Mouse (Mus musculus): ENCODE measurements around the gene Atp11a.

The Atp11a gene

GRCm38 (mm10) chr8:12842342-12842995, 85.7 kb downstream of the Atp11a start:
- ChIA-PET CTCF (no interaction called here), POLR2A (interaction anchor here in 2 of 4 experiments (0.6 to 3.1 kb wide), 8 partner anchors 8 to 263 kb away, joined by 3 to 11 read pairs (median 4); partner anchors contain the start of genes Cul4a (in 1 of the 2), Mcf2l (in 1 of the 2) and Pcid2 (in 1 of the 2))

DNA sequence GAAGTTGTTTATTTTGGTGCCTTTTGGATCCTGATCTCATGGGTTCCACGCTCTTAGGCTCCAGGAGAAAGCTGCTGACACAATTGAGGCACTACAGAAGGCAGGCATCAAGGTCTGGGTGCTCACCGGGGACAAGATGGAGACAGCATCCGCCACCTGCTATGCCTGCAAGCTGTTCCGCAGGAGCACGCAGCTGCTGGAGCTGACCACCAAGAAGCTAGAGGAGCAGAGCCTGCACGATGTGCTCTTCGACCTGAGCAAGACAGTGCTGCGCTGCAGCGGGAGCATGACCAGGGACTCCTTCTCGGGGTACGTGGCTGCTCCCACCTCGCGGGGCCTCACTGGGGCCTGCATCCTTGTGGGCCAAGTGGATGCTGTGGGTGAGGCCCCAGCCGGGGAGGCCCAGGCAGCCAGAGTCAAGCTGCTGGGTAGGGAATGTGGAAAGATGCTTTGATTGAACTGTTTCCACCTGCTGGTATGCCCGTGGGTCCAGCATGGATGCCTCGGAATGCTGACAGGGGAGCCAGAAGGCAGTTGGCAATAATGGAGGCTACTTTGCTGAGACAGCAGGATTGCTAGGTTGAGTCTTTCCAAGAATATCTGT, 87.6 kb downstream of the Atp11a start:
- POLR2A ChIA-PET = interaction anchor here in 1 of 4 experiments (1.4 kb wide), 1 partner anchor 40 kb away, joined by 3 read pairs; no protein-coding TSS in a partner anchor
- CTCF ChIA-PET = no interaction called here

- ChIA-PET POLR2A (interaction anchor here in 2 of 4 experiments (1.0 to 1.2 kb wide), 2 partner anchors 10 to 28 kb away, joined by 3 to 4 read pairs; partner anchors contain the start of gene Mcf2l (in 1 of the 2)), CTCF (interaction anchor here in 2 of 4 experiments (0.6 to 1.3 kb wide), 2 partner anchors 81 to 646 kb away, joined by 4 read pairs; no protein-coding TSS in a partner anchor)
These were observed 89.6 kb downstream of the Atp11a start for GRCm38 (mm10) chr8:12846447-12846846.

DNA sequence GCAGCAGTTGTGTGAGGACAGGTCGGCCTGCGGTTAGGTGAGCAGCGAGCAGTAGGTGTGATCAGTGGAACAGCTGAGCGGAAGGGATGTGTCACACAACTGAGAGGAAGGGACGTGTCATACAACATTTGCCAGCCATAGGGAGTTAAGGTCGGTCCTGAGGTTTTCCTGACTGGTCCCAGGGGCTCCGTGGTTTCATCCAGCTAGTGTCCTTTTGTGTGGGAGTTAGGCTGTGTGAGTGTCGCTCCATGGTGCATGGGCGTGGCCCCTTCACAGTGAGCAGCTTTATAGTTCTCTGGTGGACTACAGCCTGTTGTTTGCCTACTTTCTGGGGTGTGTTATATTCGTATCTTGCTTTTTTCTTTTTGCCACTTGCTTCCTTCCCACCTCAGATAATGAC, 94.4 kb downstream of the Atp11a start:
- CTCF ChIA-PET = no interaction called here
- POLR2A ChIA-PET = interaction anchor here in 2 of 4 experiments (1.2 to 2.1 kb wide), 6 partner anchors 8 to 52 kb away, joined by 3 to 7 read pairs (median 4); no protein-coding TSS in a partner anchor

GRCm38 (mm10) chr8:12856038-12856437, 99.2 kb downstream of the Atp11a start:
- CTCF ChIA-PET = no interaction called here
- POLR2A ChIA-PET = no interaction called here

GRCm38 (mm10) chr8:12863061-12863460, 106.2 kb downstream of the Atp11a start:
- ChIA-PET POLR2A (interaction anchor here in 2 of 4 experiments (1.3 to 1.7 kb wide), 3 partner anchors 8 to 12 kb away, joined by 3 to 7 read pairs (median 3); partner anchors contain the start of gene Mcf2l (in 1 of the 2)), CTCF (no interaction called here)

GRCm38 (mm10) chr8:12863608-12864007, 106.8 kb downstream of the Atp11a start:
- POLR2A ChIA-PET = interaction anchor here in 2 of 4 experiments (1.3 to 1.4 kb wide), 3 partner anchors 10 to 11 kb away, joined by 3 to 8 read pairs (median 3); partner anchors contain the start of gene Mcf2l (in 1 of the 2)
- CTCF ChIA-PET = no interaction called here

- CTCF ChIA-PET = no interaction called here
- POLR2A ChIA-PET = interaction anchor here in 1 of 4 experiments (0.7 kb wide), 1 partner anchor 15 kb away, joined by 3 read pairs; no protein-coding TSS in a partner anchor
These were observed 109.0 kb downstream of the Atp11a start for GRCm38 (mm10) chr8:12865790-12866189.

GRCm38 (mm10) chr8:12869661-12870060, 112.8 kb downstream of the Atp11a start:
- ChIA-PET POLR2A (interaction anchor here in 2 of 4 experiments (1.0 to 2.5 kb wide), 3 partner anchors 8 to 29 kb away, joined by 3 to 11 read pairs (median 3); no protein-coding TSS in a partner anchor), CTCF (interaction anchor here in 1 of 4 experiments (0.8 kb wide), 1 partner anchor 335 kb away, joined by 3 read pairs; no protein-coding TSS in a partner anchor)

GRCm38 (mm10) chr8:12870656-12871055, 113.8 kb downstream of the Atp11a start:
- ChIA-PET CTCF (interaction anchor here in 2 of 4 experiments (0.5 to 1.8 kb wide), 3 partner anchors 25 to 58 kb away, joined by 3 to 6 read pairs (median 4); no protein-coding TSS in a partner anchor), POLR2A (interaction anchor here (0.5 to 2.5 kb wide), 23 partner anchors 9 to 339 kb away, joined by 3 to 11 read pairs (median 4); partner anchors contain the start of genes Lamp1 (in 1 of the 4) and Tubgcp3 (in 1 of the 4))

DNA sequence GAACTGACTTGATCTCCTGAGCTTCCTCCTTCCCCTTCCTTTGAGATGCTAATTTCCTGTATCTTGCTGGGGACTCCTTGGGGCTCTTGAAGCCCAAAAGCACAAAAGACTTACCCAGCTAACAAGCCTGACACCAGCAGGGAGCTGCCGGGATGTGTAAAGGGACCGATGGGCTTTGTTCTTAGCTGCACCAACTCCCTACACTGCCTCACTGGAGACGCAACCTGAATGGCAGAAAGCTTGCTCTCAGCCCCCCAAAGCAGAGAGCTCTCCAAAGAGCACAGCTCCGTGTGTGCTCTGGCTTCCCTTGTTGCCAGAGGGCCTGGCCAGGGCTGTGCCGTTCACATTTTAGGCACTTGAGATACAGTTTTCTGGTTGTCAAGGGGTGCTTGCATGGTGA, 114.6 kb downstream of the Atp11a start:
- ChIA-PET CTCF (interaction anchor here (0.5 to 1.8 kb wide), 12 partner anchors 12 to 928 kb away, joined by 3 to 7 read pairs (median 4); no protein-coding TSS in a partner anchor), POLR2A (interaction anchor here (0.5 to 2.5 kb wide), 31 partner anchors 9 to 338 kb away, joined by 3 to 11 read pairs (median 3); partner anchors contain the start of genes Cul4a (in 1 of the 4), Lamp1 (in 1 of the 4), Pcid2 (in 1 of the 4) and Tubgcp3 (in 1 of the 4))

DNA sequence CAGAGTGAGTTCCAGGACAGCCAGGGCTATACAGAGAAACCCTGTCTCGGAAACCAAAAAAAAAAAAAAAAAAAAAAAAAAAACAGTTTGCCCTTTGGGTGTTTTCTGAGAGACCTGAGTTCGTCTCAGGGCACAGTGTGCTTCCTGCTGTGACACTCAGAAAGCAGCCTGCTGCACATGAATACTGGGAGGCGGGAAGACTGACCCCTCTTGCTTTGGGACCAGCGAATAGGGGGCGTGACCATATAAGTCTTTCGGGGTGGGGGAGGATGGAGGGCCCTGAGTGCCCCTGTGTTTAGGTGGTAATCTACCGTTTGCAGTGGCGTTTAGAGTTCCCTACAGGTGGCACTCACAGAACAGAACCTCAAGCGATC, 116.2 kb downstream of the Atp11a start:
- CTCF ChIA-PET = interaction anchor here in 2 of 4 experiments (1.0 to 2.4 kb wide), 2 partner anchors 8 to 24 kb away, joined by 3 to 12 read pairs; no protein-coding TSS in a partner anchor
- POLR2A ChIA-PET = interaction anchor here in 3 of 4 experiments (0.9 to 1.8 kb wide), 16 partner anchors 15 to 428 kb away, joined by 3 to 10 read pairs (median 5); partner anchors contain the start of genes Dcun1d2 (in 1 of the 3), Tmco3 (in 1 of the 3) and Tubgcp3 (in 1 of the 3)

GRCm38 (mm10) chr8:12873357-12874046, 116.7 kb downstream of the Atp11a start, which contains the start of gene Mcf2l:
Gene Mcf2l (plus strand): TSS chr8:12873806.
- POLR2A ChIA-PET = interaction anchor here in 3 of 4 experiments (0.6 to 2.3 kb wide), 53 partner anchors 9 to 509 kb away, joined by 3 to 10 read pairs (median 4); partner anchors contain the start of genes Cul4a (in 1 of the 3), Dcun1d2 (in 1 of the 3), Pcid2 (in 1 of the 3) and Tmco3 (in 1 of the 3)
- CTCF ChIA-PET = interaction anchor here (0.7 to 2.4 kb wide), 9 partner anchors 9 to 1409 kb away, joined by 3 to 18 read pairs (median 3); partner anchors contain the start of genes Dcun1d2 (in 1 of the 4) and Tmco3 (in 1 of the 4)

GRCm38 (mm10) chr8:12874194-12874791, 117.5 kb downstream of the Atp11a start:
- CTCF ChIA-PET = interaction anchor here in 3 of 4 experiments (0.6 to 2.4 kb wide), 8 partner anchors 21 to 413 kb away, joined by 3 to 12 read pairs (median 4); partner anchors contain the start of genes Dcun1d2 (in 1 of the 3) and Tmco3 (in 1 of the 3)
- POLR2A ChIA-PET = interaction anchor here in 3 of 4 experiments (0.6 to 2.3 kb wide), 52 partner anchors 9 to 509 kb away, joined by 3 to 10 read pairs (median 4); partner anchors contain the start of genes Cul4a (in 1 of the 3), Dcun1d2 (in 1 of the 3), Pcid2 (in 1 of the 3) and Tmco3 (in 1 of the 3)

GRCm38 (mm10) chr8:12874971-12875370, 118.2 kb downstream of the Atp11a start:
- POLR2A ChIA-PET = interaction anchor here in 3 of 4 experiments (0.6 to 2.3 kb wide), 14 partner anchors 8 to 417 kb away, joined by 3 to 8 read pairs (median 4); partner anchors contain the start of genes Cul4a (in 1 of the 3) and Pcid2 (in 1 of the 3)
- CTCF ChIA-PET = interaction anchor here in 2 of 4 experiments (1.6 to 2.4 kb wide), 2 partner anchors 21 to 22 kb away, joined by 7 to 12 read pairs; no protein-coding TSS in a partner anchor

DNA sequence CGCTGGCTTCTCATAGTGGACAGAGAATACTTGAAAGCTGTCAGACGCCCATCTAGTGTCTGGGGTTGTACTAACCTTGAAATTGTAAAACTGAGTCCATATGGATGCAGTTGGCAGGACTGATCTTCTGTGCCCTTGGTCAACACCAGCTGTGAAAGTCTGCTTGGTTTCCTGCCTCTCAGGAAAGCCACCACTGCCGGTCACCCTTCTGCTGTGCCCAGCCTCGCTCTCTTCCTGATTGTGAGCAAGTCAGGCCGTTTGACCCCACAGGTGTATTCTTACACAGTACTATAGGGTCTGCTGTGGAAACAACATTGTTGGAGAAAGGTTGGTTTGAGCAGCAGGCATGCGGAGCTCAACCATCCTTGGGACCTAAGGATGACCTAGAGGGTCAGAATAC, 120.3 kb downstream of the Atp11a start:
- CTCF ChIA-PET = interaction anchor here in 1 of 4 experiments (1.2 kb wide), 1 partner anchor 19 kb away, joined by 4 read pairs; no protein-coding TSS in a partner anchor
- POLR2A ChIA-PET = no interaction called here

GRCm38 (mm10) chr8:12880163-12880562, 123.3 kb downstream of the Atp11a start:
- CTCF ChIA-PET = no interaction called here
- POLR2A ChIA-PET = no interaction called here
